Mouse (Mus musculus): ENCODE data around the gene Cxcr2.

- TF ChIP-seq CTCF (IDR thresholded peaks at IDR 0.05): no peak
- TF ChIP-seq EP300 (IDR thresholded peaks at IDR 0.05; ENCODE audit: insufficient read depth, low read depth, low read length): no peak
- TF ChIP-seq POLR2A (IDR thresholded peaks at IDR 0.05; ENCODE audit: insufficient read depth, low read depth, low read length): no peak
Measured at GRCm38 (mm10) chr1:74172722-74173121, 18.9 kb downstream of the Cxcr2 start.

Data from heart, adult 2 months (tissue).